Mouse (Mus musculus) stomach, postnatal 0 days (tissue): ENCODE measurements at regions not wholly inside any gene's neighbourhood (a gene's known extent, or its start where the extent isn't known, plus 50 kb on each side); places are given as distances from the start of the nearest gene placed in this dataset.

Experiments used
- ATAC-seq: fragments of 200-750 bp; cut with Nextera tagmentation; 2 replicates; pipeline ENCODE4 v1.8.0; 2017; ENCODE audit not compliant: low FRiP score, low TSS enrichment
- DNase-seq: peaks from one replicate; pipeline ENCODE4 v3.0.0-alpha.2; 2016; ENCODE audit warnings: low spot score
- H3K27ac ChIP-seq: fragments of 300-500 bp; sonication (generic); replicated peaks from 2 replicates; pipeline ENCODE4 v1.5.1; 2014; ENCODE audit warnings: mild to moderate bottlenecking, control low read depth
- H3K27me3 ChIP-seq: fragments of 300-500 bp; sonication (generic); 2 replicates; pipeline ENCODE4 v1.6.1; 2014; ENCODE audit warnings: low read length; ENCODE audit not compliant: control insufficient read depth, insufficient read depth
- H3K36me3 ChIP-seq: fragments of 300-500 bp; sonication (generic); 2 replicates; pipeline ENCODE4 v1.6.1; 2014; ENCODE audit warnings: low read length, mixed read lengths; ENCODE audit not compliant: control insufficient read depth, insufficient read depth
- H3K4me1 ChIP-seq: fragments of 300-500 bp; sonication (generic); replicated peaks from 2 replicates; pipeline ENCODE4 v1.6.1; 2014; ENCODE audit warnings: antibody characterized with exemption; ENCODE audit not compliant: control insufficient read depth, insufficient read depth
- H3K4me2 ChIP-seq: fragments of 300-500 bp; sonication (generic); replicated peaks from 2 replicates; pipeline ENCODE4 v1.6.1; 2014; ENCODE audit warnings: low read depth, mild to moderate bottlenecking, control low read depth, moderate library complexity
- H3K4me3 ChIP-seq: fragments of 300-500 bp; sonication (generic); 2 replicates; pipeline ENCODE4 v1.5.1; 2014; ENCODE audit warnings: low read depth, low read length, control low read depth
- H3K9ac ChIP-seq: fragments of 300-500 bp; sonication (generic); 2 replicates; pipeline ENCODE4 v1.6.1; 2014; ENCODE audit warnings: mild to moderate bottlenecking, low read length, control low read depth, mixed read lengths
- H3K9me3 ChIP-seq: fragments of 300-500 bp; sonication (generic); 2 replicates; pipeline ENCODE4 v1.6.1; 2016; ENCODE audit warnings: low read length; ENCODE audit not compliant: control insufficient read depth
- CTCF ChIP-seq: IDR thresholded peaks from 2 replicates; pipeline ENCODE4 v1.5.1; 2016; ENCODE audit warnings: antibody characterized with exemption, low read depth, mild to moderate bottlenecking, moderate library complexity
- EP300 ChIP-seq: optimal IDR thresholded peaks from 2 replicates; pipeline ENCODE3; 2016; ENCODE audit warnings: antibody characterized with exemption
- WGBS: fragments of 180-500 bp; shearing (Covaris S2); extraction: QIAGEN DNeasy Blood & Tissue Kit; methylation state at CpG from one replicate; pipeline ENCODE4 v1.1.7; 2014; 5-methylcytosine and 5-hydroxymethylcytosine counted together

- Histone ChIP-seq H3K27me3 (no peaks in the 10 kb centered on the region), H3K27ac (no peak overlapping the region), H3K9ac (no peak overlapping the region), H3K4me1 (no peaks in the 10 kb centered on the region), H3K9me3 (no peaks in the 10 kb centered on the region), H3K4me2 (no peak overlapping the region), H3K36me3 (no peaks in the 10 kb centered on the region), H3K4me3 (no peak overlapping the region)
- WGBS = 58% methylated on average over 3 of the region's 3 CpGs
- no peak for ATAC-seq
- DNase-seq = no peak
- TF ChIP-seq EP300 (no peak), CTCF (no peak)
These were observed 123.7 kb upstream of the Serpine2 start for GRCm38 (mm10) chr1:79984721-79985120.

DNA sequence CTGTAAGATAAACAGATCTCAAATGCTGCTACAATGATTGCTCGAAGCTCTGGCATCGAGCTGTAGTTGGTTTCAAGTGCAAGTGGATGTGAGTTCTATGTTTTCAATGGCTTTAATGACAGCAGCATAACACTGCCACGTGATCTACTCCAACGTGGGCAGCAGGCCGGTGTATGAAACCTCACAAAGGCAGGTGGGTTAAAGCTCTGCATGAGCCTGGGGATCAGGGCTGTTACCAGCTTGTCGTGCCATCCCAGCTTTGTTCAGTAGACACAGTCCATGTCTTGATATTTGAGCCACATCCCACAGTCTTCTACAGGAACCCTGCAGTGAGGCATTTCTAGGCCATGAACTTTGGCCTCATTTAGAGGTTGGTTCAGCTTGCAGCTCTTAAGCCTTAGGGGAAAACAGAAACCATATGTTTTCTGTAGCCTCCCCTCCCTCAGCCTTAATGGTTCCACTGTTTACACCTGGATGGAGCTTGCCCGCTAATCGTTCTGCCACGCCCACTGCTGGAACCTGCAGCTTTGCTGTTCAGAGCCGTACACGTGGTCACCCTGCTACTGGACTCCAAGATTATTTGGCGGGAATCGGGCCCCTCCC is 121.8 kb upstream of the Serpine2 start:
- 58% methylated on average over 13 of the region's 13 CpGs for WGBS
- Histone ChIP-seq H3K4me3 (no peak overlapping the region), H3K4me2 (no peak overlapping the region), H3K27ac (no peak overlapping the region), H3K9ac (no peak overlapping the region), H3K36me3 (no peaks in the 10 kb centered on the region), H3K4me1 (no peaks in the 10 kb centered on the region), H3K9me3 (no peaks in the 10 kb centered on the region), H3K27me3 (no peaks in the 10 kb centered on the region)
- DNase-seq = no peak
- ATAC-seq = no peak
- TF ChIP-seq EP300 (no peak), CTCF (no peak)

DNA sequence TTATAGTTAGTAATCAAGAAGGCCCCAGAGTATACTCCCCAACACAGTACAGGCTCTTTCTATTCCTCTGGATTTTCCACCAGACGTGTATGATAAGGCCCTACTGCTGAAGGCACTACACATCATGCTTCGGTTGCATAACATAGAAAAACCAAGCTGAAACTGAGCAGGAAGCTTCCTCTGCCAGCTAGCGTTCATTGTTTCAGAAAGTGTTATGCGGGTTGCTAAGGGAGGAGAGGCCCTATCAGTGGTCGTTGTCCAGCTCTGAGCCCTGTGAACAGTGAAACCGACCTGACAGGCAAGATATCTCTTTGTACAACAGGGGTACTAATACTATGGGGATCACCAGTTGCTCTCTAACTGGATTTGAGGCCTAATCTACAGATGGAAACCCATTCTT is 118.9 kb upstream of the Serpine2 start:
- Histone ChIP-seq H3K4me1 (no peaks in the 10 kb centered on the region), H3K4me2 (no peak overlapping the region), H3K4me3 (no peak overlapping the region), H3K36me3 (no peaks in the 10 kb centered on the region), H3K27ac (no peak overlapping the region), H3K9ac (no peak overlapping the region), H3K27me3 (no peaks in the 10 kb centered on the region), H3K9me3 (no peaks in the 10 kb centered on the region)
- no peak for DNase-seq
- no peak for ATAC-seq
- WGBS = 64% methylated on average over 6 of the region's 6 CpGs
- no peak for TF ChIP-seq EP300
- no peak for TF ChIP-seq CTCF

- Histone ChIP-seq H3K9ac (no peak overlapping the region), H3K4me2 (no peak overlapping the region), H3K9me3 (no peaks in the 10 kb centered on the region), H3K4me3 (no peak overlapping the region), H3K27me3 (no peaks in the 10 kb centered on the region), H3K4me1 (no peaks in the 10 kb centered on the region), H3K27ac (no peak overlapping the region), H3K36me3 (no peaks in the 10 kb centered on the region)
- ATAC-seq (no peak), DNase-seq (no peak)
- TF ChIP-seq EP300 = no peak
- no peak for TF ChIP-seq CTCF
- 45% methylated on average over 5 of the region's 5 CpGs for WGBS
These were observed 117.2 kb upstream of the Serpine2 start for GRCm38 (mm10) chr1:79978156-79978555.

DNA sequence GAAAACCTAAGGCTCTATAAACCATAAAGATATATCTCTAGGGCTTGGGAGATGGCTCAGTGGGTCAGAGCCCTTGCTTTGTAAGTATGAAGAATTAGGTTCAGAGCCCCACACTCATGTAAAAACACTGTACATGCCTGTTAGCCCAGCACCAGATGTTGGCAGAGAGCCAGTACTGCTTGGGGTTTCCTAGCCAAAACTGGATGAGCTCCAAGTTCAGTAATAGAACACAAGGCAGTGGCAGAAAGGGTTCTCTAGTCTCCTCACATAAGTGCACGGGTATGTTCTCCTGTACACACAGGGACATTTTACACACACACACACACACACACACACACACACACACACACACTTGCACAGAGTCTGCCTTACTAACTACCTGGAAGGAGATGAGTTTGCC is 95.1 kb upstream of the Serpine2 start:
- Histone ChIP-seq H3K27ac (no peak overlapping the region), H3K9ac (no peak overlapping the region), H3K4me2 (no peak overlapping the region), H3K36me3 (no peaks in the 10 kb centered on the region), H3K4me1 (no peaks in the 10 kb centered on the region), H3K9me3 (no peaks in the 10 kb centered on the region), H3K4me3 (no peak overlapping the region), H3K27me3 (no peaks in the 10 kb centered on the region)
- 12% methylated on average over 1 of the region's 1 CpGs for WGBS
- TF ChIP-seq CTCF (no peak), EP300 (no peak)
- ATAC-seq = no peak
- DNase-seq = peak; percentile 20

GRCm38 (mm10) chr1:79944231-79944630 is 83.3 kb upstream of the Serpine2 start:
- no peaks in the 10 kb centered on the region for H3K27me3 ChIP-seq
- WGBS = 73% methylated on average over 4 of the region's 4 CpGs
- H3K36me3 ChIP-seq = no peaks in the 10 kb centered on the region
- TF ChIP-seq CTCF (no peak), EP300 (no peak)
- no peaks in the 10 kb centered on the region for H3K4me1 ChIP-seq
- no peak overlapping the region for H3K9ac ChIP-seq
- no peak overlapping the region for H3K4me2 ChIP-seq
- no peak overlapping the region for H3K27ac ChIP-seq
- DNase-seq (no peak), ATAC-seq (no peak)
- no peak overlapping the region for H3K4me3 ChIP-seq
- H3K9me3 ChIP-seq = no peaks in the 10 kb centered on the region
